Mouse (Mus musculus) MEL-GATA-1-ER (cell line): ENCODE data around the gene Tmem63c.

Source experiments
- DNase-seq: peaks from one replicate; pipeline ENCODE4 v3.0.0-alpha.2; 2012; ENCODE audit warnings: low read depth; ENCODE audit errors: extremely low read depth

Gene Tmem63c

GRCm38 (mm10) chr12:87047536-87047935 lies 26.4 kb downstream of the Tmem63c start:
- DNase-seq, result no peak

DNA sequence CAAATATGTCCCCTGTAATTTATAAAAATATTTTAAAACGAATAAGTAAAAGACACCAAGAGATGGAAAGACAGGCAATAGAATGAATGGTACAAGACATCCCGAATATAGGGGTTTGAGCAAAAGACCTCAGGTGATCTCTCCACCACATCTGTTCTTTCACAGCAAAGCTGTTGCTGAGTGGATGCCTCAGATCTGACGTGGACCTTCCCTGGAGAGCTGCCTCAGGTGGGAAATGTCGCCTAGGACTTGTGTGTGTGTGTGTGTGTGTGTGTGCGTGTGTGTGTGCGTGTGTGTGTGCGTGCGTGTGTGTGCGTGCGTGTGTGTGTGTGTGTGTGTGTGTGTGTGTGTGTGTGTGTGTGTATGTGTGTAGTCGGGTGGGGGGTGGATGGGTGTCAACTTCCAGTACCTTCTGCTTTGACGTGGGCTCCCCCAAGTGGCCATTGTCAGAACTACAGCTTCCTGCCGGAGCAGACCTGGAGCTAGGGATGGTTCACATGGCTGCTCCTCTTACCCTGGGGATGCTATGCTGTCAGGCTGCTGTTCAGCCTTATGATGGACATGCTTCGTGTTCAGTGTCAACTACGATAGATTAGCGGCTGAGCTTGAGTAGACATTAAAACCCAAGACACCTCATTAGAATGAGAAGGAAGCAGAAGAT lies 31.7 kb downstream of the Tmem63c start:
- peak; percentile 31 for DNase-seq

DNA sequence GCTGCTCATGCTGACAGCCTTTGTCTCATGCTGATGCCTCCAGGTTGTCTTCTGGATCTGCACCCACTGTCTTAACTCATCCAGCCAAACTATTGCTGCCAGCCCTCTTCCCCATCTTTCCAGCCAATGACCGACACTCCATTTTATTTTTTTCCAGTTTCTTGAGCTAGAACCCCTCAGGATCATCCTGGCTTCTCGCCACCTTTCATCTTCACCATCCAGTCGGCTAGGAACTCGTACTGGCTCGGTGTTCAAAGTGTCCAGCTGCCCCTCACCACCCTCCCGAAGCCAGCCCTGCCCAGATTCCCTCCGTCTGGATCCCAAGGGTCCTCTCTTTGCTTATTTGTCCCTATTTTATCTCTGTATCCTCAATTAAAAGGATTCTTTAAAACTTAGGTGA lies 33.7 kb downstream of the Tmem63c start:
- no peak for DNase-seq

DNA sequence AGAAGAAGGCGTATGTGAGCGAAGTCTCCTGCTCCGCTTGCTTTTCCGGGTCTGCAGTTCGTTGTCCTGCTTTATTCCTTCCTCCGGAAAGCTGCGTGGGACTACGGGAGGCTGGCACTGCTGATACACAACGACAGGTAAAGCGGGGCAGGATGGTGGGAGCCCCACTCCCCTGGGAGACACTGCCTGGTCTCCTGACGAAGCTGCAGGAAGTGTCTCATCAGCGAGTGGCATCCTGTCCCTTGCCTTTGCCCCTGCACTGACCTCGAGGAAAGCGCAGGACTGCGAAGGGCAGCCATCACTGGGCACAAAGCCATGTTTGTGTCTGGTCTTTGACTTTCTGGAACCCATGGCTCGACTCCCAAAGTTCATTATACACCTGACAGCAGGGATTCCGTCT lies 35.9 kb downstream of the Tmem63c start:
- no peak for DNase-seq

DNA sequence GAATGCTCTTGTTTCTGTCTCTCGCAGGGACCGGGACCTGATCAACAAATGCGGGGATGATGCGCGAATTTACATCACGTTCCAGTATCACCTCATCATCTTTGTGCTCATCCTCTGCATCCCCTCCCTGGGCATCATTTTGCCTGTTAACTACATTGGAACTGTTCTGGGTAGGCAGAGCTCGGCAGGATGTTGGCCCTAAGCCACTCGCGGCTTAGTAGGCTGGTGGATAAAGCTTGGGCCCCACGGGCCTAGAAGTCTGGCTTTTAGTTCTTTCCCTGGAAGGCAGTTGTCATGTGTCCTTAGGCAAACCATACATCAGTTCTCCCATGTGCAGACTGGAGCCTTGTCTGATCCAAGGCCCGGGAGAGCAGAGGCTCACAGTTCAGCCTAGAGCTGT lies 44.3 kb downstream of the Tmem63c start:
- no peak for DNase-seq

DNA sequence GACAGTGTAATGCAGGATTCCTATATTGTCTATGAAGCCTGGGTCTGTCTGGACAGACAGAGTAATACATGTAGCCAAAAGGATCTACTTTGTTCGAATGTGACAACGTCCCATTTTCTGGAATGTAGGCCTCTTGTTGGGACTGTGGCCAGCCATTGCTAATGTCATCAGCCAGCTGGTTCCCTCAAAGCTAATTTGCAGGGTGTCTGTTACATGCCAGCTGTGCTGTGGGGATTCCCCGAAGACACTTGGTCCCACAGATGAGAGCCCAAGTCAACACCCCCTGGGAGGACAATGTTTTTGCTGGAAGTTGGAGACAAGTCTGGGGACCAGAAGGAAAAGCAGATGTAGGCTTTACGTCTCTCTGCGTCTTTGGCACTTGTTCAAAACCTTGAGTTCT lies 45.3 kb downstream of the Tmem63c start:
- DNase-seq, result no peak

GRCm38 (mm10) chr12:87070520-87070919 lies 49.4 kb downstream of the Tmem63c start:
- DNase-seq, result no peak

- no peak for DNase-seq
Measured at GRCm38 (mm10) chr12:87076610-87077009, 55.5 kb downstream of the Tmem63c start.

GRCm38 (mm10) chr12:87082797-87083196 lies 61.7 kb downstream of the Tmem63c start:
- no peak for DNase-seq

- no peak for DNase-seq
Measured at GRCm38 (mm10) chr12:87087236-87087635, 66.1 kb downstream of the Tmem63c start.

DNA sequence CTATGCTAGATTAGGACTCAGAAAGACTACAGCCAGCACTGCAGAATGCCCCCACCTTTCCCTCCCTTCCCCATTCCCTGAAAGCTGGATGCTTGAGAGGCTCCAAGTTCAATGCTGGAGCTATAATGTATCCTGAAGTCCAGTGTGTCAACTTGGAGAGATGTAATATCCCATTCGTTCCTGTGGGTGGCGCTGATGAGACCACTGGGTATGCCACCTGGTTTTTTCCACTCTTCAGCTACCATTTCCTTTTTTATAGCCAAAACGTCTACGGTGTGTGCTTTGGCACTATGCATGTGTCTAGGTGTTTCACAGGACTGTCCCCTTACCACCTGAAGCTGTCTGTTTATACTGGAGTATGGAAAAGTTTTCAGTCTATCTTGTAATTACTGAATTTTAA lies 67.2 kb downstream of the Tmem63c start:
- DNase-seq, result peak; percentile 29

DNA sequence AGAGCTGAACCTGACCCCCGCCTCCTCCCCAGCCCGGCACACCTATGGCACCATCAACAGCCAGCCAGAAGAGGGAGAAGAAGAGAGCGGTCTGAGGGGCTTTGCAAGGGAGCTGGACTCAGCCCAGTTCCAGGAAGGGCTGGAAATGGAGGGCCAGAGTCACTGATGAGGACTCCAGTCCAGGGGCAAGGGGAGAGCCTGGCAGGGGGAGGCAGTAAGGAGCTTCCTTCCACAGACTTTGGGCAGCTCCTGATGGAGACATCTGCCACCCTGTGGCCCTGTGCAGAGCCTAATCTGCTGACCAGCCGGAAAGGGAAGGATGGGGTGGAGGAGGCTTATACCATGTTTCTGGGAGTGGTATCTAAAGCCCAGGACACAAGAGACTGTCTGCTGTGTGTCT lies 68.1 kb downstream of the Tmem63c start:
- no peak for DNase-seq

- no peak for DNase-seq
Measured at GRCm38 (mm10) chr12:87089701-87090100, 68.6 kb downstream of the Tmem63c start.

DNA sequence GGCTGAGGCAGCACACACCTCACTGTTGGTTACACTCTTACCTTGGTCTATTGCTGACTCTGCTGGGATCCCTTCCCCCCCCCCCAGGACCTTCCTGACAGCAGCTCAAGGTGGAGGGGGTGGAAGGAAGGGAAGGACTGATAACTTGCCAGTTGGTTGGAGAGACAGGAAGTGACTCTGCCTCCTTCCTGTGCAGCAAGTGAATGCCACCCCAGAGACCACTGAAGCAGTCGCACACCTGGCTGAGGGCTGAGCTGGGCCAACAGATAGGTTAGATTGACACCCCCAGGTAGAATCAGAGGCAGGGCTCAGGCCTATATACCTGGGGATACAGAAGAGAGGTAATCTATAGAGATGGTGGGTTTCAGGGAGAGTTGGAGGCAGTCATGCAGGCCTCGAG lies 70.8 kb downstream of the Tmem63c start:
- no peak for DNase-seq

- DNase-seq, result no peak
Measured at GRCm38 (mm10) chr12:87093249-87093648, 72.1 kb downstream of the Tmem63c start.

DNA sequence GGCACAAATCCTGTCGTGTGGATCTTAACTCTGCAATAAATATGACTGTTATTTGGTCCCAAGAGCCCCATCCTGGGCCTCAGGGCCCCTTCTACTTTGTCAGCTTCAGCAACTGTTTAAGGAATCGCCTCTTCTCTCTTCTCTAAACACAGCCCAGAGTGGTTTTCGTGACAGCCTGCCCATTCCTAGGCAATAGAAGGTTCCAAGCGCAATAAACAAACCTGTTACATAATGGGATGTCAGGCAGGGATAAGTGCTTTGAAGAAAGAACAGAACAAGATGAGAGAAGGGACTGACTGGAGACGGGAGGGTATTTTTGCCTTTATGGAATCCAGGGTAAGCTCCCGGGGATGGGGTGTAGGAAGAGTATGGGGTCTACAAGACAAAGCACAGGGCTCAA lies 72.5 kb downstream of the Tmem63c start:
- no peak for DNase-seq

- no peak for DNase-seq
Measured at GRCm38 (mm10) chr12:87100331-87100730, 79.2 kb downstream of the Tmem63c start.

DNA sequence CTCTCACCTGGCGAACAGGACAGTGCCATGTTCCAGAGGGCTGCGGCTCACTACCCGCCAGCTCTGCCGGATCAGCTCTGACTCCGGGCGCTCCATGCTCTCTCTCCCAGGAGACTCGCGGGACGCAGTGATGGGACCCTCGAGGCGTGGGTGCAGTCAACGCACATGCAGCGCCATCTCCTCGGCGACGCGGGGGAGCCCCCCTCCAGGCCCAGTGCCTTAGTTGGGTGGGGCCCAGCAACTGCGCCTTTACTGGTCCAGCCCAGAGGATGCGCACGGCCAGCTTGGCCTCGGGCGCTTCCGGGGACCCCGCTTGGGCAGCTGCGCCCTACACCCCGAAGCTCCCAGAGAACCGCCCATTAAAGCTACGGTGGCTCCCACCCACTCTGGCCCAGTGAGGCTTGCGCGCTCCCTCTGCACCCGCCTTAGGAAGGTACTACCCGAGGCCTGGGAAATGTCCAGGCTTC lies 81.1 kb downstream of the Tmem63c start, which contains the start of gene Ngb:
Gene Ngb, minus strand, starts transcription at position 375 of the 467 bp plus-strand sequence.
- DNase-seq, result no peak

GRCm38 (mm10) chr12:87103471-87103870 lies 82.3 kb downstream of the Tmem63c start:
- no peak for DNase-seq

DNA sequence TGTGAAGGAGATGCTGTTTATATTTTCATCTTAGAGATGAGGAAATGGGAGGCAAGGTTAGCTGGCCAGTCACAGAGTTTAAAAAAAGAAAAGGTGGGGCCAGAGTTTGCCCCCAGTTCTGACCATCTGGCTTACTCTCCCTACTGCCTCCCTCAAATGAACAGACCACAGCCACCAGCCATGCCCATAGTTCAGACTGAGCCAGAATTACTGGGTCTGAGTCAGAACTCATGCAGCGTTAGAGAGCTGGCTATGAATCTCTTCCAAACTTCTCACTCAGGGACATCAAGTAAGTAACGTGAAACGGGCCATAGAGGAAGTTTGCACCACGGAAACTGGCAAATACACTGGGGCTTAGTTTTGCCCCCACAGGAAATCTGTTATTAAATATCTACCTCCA lies 83.7 kb downstream of the Tmem63c start:
- DNase-seq, result no peak

DNA sequence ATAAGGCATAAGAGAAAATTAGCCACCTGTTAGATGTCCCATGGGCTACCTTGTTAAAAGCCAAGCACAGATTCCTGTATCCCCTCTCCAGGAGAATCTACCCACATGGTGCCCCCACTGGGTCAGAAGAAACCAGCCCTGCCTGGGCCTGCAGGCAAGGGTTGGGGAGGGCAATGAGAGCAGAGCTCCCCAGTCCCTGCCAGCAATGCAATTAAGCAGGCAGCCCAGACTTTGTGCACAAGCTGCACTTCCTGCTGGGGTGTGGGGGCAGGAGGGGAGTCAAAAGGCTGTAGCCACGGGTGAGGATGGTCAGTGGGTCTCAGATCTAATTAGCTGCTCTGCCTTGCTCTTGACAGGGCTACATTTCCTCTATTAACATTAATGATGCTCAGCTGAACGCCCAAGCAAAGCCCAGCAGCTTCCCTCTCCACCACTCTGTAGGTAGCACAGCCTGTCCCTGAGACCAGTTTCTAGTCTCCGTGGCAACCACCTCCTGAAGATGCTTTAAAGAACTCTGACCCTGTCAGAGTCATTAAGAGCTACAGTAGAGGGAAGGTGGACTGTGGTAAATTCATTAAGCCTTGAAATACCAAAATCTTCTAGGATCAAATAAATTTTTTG lies 86.3 kb downstream of the Tmem63c start:
- no peak for DNase-seq

DNA sequence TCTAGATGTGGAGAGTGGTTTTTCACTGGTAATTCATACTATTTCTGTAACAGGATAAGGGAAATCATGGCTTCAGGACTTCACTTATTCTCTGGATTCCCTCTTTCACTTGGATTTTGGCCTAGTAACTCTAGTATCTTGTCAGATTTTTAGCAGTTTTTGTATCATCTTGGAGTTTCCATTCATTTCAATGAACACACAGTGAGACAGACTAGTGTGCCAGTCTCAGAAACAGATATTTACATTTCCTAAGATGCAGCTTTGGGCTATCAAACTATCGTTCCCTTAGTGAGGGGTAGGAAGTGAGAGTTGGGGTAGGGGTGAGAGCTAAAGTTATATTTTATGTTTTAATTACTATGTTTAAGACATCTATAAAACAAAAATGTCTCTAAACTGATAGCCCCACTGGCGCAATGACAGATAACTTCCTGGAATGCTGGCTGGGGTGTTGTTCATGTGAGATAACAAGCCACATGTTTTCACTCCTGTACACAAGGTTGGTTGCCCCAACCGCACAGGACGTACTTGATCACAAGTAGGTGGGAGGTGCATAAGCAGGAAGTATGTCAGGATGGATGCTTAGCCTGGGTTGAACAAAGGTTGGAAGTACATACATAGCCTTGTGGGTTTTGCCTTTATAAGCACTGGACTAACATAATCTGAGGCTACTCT lies 100.9 kb downstream of the Tmem63c start:
- peak; percentile 42 for DNase-seq

- no peak for DNase-seq
Measured at GRCm38 (mm10) chr12:87127256-87127655, 106.1 kb downstream of the Tmem63c start.
